Mouse (Mus musculus) lung, postnatal 0 days (tissue): ENCODE results near the gene Bag6.

Source experiments
- CTCF ChIP-seq: IDR thresholded peaks from 2 replicates; pipeline ENCODE4 v1.5.1; 2016; ENCODE audit warnings: antibody characterized with exemption, mild to moderate bottlenecking
- EP300 ChIP-seq: IDR thresholded peaks from 2 replicates; pipeline ENCODE4 v1.6.1; 2016; ENCODE audit warnings: antibody characterized with exemption, mild to moderate bottlenecking, control low read depth

GRCm38 (mm10) chr17:35153931-35154330 is 19.0 kb downstream of the Bag6 start:
- TF ChIP-seq CTCF (no peak), EP300 (no peak)
